Mouse (Mus musculus) erythroblast, adult 5-6 weeks (primary cell): ENCODE data around the gene Xpo5. TPM values are rescaled to one million over a fixed set of nuclear protein-coding genes. Genes with fewer than 3 reads are reported as not detected.

Experiments
- ATAC-seq: replicated peaks from 2 replicates; pipeline ENCODE4 v1.8.0; 2016; ENCODE audit warnings: moderate number of reproducible peaks, mild to moderate bottlenecking, moderate TSS enrichment, inconsistent platforms; ENCODE audit not compliant: poor library complexity, low FRiP score, severe bottlenecking
- total RNA-seq, 2 experiments: library from RNA; stranded (forward) in 1 of 2; stranded (reverse) in 1 of 2; fragments of 150-400 nt in 1 of 2; fragments of 200-764, 138-1000 nt in 1 of 2; gene quantifications; 2 replicates each; pipeline versions ENCODE4 v1.2.3 to v1.2.4; 2015 to 2017; ENCODE audit warnings: low replicate concordance in 2 of 2

The Xpo5 gene
- total RNA-seq (2015; ENCODE audit: low replicate concordance) = 9.0 and 15.3 TPM in 2 replicates
- total RNA-seq (2017; ENCODE audit: low replicate concordance) = 11.7 and 14.9 TPM in 2 replicates

DNA sequence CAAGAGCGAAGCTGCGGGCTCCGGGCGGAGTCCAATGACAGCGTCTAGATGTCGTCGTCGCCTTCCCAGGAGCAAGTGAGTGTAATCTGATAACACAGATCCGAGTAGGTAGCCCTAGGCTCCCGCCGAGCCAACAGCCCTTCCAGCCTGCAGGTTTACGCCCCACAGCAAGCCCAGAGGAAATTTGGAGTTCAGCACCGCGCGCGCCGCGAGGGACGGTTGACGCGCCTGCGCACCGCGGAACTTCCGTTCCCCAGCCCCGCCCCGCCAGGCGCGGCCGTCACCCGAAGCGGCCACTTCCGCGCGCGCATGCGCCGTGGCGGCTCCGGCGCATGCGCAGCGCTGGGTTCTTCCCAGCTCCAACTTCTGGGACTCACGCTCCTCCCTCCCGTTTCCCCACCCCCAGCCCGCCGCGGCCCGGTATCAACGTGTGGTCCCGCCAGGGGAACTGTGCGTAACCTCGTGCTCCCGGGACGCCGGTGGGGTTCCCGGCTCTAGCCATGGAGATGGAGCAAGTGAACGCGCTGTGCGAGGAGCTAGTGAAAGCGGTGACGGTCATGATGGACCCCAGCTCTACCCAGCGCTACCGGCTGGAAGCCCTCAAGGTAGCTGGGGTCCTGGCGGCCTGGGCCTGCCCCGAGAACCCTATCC is at the start of gene Xpo5, which contains the start of gene Polh:
Xpo5 (plus strand) TSS at position 362 of the 651 bp plus-strand sequence.
Polh (minus strand) TSS at position 225 of the 651 bp plus-strand sequence.
- peak; percentile 89 for ATAC-seq

DNA sequence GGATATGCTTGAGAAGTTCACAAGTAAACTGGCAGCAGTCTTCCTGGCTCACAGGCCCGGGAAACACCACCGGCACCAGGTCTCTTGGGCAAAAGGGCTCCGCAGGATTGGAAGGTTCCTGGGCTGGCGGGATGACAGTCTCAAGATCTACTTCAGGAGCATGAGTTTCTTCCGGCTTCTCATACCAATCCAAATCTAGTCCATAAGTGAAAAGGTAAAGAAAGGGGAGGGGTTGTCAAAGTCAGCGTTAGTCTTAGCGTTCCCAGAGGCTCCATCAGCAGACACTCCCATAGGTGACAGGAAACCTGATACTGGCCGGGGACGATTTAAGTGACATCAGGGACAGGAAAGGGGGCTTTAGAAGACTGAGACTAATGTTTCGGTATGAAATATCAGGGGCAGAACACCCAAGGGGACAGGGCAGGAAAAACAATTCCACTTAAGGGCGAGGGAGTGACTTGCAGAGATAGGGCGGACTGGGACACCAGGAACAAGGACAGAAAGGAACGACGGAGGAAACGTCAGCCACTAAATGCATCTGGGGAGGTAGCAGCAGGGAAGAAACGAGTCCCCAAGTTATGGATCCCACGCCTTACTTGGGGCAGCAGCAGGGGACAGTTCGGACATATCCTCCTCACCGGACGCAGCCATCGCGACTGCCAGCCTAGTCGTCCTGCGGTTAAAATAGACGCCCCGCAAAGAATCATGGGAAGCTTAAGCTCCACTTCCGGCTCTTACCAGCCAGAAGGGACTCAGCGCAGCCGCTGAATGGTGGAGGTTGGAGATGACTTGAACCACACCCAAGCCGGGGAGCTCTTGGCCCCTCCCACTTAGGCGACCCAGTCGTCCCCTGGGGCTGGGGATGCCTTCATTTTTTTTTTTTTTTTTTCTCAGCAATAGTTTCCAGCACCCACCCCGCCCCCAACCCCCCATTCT is 49.5 kb upstream of the Xpo5 start, which contains the start of gene Mad2l1bp:
Mad2l1bp (minus strand) TSS at position 707 of the 936 bp plus-strand sequence.
- ATAC-seq = peak; percentile 88

DNA sequence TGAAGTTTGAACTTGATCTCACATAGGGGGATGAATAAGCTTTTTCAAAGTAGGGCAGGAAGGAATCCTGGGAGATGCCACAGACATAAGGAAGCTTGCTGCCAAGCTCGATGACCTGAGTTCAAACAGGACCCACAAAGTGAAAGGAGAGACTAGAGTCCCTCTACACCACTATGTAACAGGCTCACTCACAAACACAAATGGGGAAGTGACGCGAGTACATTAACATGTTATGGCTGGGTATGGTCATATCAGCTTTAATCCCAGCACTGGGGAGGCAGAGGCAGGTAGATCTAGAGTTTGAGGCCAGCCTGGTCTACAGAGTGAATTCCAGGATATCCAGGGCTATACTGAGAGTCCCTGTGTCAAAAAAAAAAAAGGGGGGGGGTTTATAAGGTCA is 48.2 kb upstream of the Xpo5 start:
- no peak for ATAC-seq

DNA sequence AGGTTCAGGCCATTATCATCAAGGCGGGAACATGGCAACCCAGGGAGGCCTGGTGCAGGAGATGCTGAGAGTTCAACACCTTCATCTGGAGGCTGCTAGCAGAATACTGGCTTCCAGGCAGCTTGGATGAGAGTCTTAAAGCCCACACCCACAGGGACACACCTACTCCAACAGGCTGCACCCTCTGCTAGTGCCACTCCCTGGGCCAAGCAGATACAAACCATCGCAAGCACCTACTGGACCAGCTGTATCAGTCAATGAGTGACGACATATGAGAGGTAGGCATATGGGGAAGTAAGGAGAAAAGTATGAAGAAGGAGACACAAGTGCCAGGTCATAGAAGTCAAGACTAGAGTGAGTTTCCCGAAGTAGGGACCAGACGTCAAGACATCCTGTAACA is 45.9 kb upstream of the Xpo5 start:
- peak; percentile 52 for ATAC-seq

DNA sequence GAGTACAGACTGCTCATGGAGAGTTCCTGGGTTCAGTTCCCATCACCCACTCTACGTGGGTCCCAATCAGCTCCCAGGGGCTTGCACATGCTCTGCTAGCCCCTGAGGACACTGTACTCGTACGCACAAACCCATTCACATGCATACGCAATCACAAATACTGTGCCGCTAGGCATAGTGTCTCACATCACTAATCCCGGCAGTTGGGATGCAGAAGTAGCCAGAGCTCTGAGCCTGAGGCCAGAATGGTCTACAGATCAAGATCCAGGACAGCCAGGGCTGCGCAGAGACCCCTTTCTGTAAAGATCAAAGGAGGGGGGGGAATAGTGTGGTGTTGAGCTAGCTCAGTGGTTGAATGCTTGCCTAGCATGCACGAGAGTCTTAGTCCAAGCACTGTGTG is 45.5 kb upstream of the Xpo5 start:
- no peak for ATAC-seq

DNA sequence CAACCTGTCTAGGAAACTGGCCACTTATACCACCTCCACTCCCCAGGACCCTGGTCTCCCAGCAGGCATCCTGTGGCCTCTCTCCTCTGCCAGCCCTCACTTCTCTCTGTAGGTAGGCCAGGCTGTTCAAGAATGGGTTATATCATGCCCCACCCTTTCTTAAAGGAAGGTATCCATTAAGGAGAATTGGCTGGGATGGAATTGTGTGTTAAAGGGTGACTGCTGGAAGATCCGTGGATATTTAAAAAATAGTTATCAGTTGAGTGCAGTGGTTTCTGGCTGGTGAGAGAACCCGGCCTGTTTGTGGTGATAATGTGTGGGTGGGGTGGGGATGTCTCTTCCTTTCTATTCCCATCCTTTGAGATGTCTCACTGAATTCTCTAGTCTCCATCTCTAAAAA is 43.3 kb upstream of the Xpo5 start:
- peak; percentile 65 for ATAC-seq

DNA sequence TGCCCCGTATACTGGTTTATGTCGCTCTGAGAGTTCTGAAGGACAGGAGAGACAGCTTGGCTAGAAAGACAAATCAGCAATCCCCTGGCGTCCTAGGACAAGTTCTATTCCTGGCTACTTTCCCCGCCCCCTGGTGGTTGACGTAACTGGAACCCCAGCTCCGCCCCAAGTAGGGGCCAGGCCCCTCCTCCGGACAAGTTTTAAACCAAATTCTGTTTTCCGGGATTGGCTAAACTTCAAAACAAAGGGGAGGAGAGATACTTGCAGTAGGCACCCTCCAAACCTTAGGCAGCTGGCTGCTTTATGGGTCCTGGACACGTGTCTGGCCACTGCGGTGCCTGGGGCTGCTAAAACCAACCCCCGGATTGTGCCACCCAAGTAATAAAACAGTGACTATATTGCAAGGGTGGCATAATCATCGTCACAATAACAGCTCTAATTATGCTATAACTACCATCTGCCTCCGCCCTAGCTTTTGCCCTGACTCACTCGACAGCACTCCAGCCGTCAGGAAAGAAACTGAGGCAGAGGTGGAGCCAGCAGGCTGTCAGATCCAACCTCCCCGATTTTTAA is 42.4 kb upstream of the Xpo5 start:
- peak; percentile 65 for ATAC-seq

DNA sequence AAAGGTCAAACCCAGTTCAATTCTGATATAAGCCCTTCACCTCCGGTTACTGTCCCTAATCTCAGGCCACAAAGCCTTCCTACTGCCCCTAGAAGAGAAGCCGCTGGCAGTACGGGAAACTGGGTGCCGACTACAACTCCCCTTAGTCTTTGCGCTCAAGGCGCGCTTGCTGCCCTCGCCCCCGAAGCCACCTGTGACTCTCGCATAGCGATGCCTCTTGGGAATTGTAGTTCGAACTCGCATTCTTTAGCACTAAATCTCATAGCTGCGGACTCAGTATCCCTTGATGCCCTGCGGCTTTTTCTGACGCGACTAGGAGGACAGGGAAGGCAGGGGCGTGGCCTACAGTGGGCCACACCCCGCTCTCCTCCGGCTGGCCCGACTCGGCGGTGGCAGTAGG is 41.9 kb upstream of the Xpo5 start, which contains the start of gene Gtpbp2:
Gtpbp2 (plus strand) TSS at position 347 of the 400 bp plus-strand sequence.
- ATAC-seq = peak; percentile 71

DNA sequence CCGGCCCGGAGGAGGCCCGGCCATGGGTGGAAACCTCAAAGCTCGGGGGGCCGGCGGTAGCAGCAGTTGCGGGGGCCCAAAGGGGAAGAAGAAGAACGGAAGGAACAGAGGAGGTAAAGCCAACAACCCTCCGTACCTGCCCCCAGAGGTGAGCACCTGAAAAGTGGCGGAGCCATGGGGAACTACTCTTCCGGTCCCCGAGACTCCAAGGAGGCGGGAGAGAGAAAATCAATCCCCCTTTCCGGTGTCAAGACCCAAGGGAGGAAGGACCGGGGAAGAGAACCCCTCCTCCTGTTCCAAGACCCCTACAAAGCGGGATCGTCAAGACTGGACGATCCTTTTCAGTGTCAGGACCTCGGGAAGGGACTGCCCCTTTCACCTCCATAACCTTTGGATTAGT is 41.4 kb upstream of the Xpo5 start:
- ATAC-seq = no peak

DNA sequence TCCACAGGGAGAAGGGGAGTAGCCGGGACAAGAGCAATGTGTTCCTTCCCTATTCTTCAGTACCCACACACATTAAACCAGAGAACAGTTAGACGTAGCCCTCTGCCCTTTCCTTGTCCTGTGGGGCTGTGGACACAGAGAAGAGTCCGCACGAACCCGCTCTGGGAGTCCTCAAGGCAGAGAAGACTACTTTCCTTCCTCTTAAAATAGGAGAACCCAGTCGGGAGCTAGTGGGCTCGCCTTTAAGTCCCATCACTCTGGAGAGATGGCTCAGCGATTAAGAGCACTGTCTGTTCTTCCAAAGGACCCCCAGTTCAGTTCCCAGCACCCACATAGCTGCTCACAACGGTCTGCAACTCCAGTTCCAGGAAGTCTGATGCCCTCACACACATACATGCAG is 40.9 kb upstream of the Xpo5 start:
- ATAC-seq = no peak

DNA sequence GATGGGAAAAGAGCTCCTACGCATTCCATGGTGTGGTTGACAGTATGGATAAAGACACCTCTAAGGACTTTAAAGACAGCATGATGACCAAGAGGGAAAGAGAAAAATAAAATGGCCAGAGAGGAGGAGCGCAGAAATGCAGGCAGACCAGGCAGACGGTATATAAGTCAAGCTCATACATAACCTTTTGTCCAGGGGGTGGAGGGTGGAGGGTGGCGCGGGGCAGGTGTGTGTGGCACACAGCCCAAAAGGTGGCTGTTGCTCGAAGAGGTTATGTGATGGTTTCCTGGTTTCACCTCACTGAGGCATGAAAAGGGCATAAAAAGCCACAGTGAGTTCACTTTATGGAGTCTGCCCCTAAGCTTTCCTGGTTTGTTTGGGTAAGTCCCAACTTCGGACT is 40.0 kb upstream of the Xpo5 start:
- ATAC-seq = no peak

DNA sequence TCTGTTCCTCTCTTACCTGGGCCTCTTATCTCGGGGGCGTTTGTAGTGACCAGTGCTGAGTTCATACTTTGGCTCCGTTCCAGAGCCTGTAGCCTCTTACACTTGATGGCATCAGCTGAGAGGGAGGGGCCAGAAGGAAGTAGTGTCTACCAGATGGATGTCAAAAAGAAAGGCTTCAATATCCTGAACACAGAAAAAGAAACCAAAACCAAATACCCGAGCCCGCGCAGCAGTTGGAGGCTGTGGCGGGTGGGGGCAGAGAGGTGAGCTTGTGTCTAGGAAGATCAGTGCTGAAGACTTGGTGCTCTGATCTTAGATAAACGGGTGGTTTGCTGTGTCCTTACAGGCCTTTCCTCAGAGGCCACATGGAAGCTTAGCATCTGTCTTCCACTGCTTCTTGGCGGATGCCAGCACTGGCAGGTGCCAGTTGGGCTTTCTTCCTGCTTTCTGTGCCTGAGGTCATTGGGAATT is 39.6 kb upstream of the Xpo5 start:
- no peak for ATAC-seq

DNA sequence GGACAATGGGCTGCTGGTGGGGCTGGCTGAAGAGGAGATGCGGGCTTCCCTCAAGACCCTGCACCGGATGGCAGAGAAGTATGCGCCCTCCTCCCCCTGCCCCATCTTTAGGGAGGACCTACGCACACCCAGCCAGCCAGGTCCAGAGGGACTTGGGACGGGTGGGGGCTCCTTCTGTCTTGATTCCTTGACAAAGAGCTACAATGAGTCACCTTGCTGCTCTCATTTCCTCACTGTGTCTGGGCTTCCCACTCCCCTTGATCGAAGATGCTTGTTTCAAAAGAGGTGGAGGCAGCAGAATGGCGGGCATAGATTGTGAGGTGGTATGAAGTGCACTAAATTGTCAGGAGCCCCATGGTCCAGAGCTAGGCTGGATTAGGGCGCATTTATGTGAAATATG is 38.3 kb upstream of the Xpo5 start:
- ATAC-seq = no peak

DNA sequence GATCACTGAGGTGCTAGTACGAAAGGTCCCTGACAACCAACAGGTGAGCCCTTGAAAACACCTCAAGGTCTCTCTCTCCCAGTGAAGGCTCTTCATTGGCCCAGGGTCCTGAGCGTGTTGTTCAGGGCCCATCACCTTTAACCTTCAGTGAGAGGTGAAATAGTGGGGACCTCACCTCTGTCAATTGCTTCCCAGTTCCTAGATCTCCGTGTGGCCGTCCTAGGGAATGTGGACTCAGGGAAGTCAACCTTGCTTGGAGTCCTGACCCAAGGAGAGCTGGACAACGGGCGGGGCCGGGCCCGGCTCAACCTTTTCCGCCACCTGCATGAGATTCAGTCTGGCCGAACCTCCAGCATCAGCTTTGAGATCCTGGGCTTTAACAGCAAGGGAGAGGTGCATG is 37.8 kb upstream of the Xpo5 start:
- ATAC-seq = no peak

DNA sequence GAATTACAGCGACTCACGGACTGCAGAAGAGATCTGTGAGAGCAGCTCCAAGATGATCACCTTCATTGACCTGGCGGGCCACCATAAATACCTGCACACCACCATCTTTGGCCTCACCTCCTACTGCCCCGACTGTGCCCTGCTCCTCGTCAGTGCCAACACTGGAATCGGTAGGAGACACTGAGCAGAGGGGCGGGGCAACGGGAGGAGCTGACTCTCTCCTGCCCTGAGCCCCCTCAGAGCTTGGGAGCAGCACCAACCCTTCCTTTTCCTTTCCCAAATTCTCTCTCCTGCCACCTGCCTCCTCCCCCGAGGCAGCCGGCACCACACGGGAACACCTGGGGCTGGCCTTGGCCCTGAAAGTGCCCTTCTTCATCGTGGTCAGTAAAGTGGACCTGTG is 37.1 kb upstream of the Xpo5 start:
- no peak for ATAC-seq

DNA sequence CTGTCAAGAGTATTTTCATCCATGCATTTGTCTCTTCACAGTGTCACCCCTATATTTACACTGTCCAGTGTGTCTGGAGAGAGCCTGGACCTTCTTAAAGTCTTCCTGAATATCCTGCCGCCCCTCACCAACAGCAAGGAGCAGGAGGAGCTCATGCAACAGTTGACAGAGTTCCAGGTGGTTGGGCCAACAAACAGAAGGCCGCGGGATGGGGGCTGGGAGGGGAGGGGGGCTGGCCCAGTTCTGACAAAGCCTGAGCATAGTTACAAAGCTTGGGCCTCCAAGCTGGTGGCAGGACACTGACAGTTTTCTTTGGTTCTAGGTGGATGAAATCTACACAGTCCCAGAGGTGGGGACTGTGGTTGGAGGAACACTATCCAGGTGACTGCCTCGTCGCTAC is 36.3 kb upstream of the Xpo5 start:
- ATAC-seq = no peak

DNA sequence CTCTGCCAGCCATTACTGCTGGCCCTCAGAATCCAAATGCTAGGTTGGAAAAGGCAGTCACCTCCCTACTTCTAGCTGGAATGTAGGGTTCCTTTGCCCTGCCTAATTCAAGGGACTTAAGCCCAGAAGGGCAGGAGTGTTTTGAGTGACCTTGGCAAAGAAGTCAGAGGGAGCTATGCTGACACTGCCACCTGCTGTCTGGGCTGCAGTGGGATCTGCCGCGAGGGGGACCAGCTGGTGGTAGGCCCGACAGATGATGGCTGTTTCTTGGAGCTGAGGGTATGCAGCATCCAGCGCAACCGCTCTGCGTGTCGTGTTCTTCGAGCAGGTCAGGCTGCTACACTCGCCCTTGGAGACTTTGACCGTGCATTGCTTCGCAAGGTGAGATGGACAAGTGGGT is 35.6 kb upstream of the Xpo5 start:
- no peak for ATAC-seq

DNA sequence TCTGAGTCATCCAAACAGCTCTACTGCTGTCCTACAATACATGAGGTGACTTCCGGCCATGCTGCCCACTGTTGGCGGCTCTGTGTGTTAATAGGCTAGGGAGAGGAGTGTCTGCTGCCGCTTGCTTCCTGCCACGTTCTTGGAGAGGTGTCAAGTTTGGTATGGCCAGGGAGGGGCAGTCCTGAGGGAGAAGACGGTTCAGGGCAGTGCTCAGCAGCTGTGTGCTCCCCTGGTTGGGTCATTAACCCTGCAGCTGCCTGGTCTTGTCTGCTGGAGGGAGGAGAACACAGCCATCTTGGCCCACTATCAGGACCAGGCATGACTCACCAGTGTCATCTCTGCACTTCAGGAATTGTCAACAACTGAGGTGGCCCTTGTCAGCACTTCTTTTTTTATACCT is 34.3 kb upstream of the Xpo5 start:
- peak; percentile 51 for ATAC-seq

DNA sequence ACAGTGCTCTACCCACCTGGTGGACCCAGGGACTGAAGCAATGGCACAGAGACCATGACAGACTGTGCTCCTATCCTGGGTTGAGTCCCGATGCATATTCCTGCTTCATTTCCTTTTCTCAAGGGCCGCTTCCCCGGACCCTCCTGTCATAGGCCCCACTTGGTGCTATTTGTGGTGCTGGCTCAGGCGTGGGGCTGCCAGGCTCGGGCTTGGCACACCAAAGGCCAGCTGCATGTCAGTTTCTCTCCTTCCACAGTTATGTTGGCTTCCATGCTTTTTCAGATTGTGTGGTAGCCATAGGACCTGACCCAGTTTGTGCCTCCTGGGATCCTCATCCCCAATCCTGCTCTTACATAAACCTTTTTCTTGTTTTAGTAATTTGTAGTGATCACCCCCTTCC is 33.8 kb upstream of the Xpo5 start:
- ATAC-seq = no peak

DNA sequence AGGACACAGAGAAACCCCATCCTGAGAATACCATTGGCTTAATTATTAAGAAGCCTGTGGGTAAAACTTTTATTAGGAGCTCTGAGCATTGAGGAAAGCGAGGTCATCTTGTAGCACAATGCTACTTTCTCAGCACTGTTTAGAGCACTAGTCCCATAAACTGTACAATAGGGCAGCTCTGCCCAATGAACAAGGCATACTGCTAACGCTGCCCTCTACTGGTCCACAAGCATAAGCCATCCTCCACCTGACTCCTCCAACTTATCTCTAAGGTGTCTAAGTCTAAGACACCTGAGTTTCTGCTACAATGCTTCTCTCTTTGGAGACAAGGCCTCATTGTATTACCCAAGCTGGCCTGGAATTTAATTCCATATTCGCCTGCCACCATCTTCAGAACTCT is 32.0 kb upstream of the Xpo5 start:
- ATAC-seq = peak; percentile 69
